Comparison of ENCODE assay signal across 9 mouse cellular contexts in the genomic region with DNA sequence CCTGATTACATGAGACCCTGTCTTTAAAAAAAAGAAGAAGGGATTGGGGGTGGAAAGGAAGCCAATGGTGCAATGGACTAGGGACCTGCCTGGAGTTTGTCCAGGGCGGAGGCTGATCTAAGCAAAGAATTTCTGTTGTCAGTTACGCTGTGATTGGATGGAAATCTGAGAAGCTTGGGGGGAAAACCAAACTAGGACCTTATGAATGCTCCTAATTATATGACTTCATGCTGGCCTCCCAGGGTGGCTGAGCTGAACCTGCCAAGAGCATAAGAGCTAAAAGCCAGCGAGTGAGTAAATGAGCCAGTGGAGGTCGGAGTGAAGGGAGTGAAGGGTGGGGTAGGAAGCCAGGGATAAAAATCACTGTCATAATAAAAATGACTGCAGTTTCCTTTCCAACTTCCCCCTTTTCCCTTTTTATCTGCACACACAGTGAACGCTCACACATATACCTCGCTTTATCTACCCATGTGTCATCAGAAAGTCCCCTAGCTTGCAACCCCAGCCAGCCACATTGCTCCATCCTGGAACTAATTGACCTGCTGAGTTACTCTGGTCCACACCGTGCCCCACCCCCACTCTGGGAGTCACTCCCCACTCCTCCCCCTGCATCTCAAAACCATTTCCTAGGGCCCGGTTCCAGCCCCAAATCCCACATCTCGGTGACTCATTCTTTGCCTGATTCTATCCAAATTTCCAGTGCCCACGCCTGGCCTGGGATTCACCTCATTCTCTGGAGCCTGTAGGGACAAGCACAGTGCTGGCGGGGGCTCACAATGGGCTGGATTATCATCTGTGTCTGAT. TPM values are rescaled to one million over a fixed set of nuclear protein-coding genes. Genes with fewer than 3 reads are reported as not detected.
DNase-seq lines count a peak whose midpoint lies in the region; ATAC-seq lines count a peak whose summit lies in the region.
"Had no signal": no experiment of that assay in that cellular context is flagged by ENCODE, and none has a peak within 500 bp of the region (broad histone marks: within the 10 kb centered on the region; RNA-seq: fewer than 3 reads in every experiment).

No protein-coding gene starts in this region.

- H3K27me3 ChIP-seq in heart, embryonic 14.5 days (ENCODE audit: control insufficient read depth, insufficient read depth, low read length), result no peaks in the 10 kb centered on the region

- no peak for ATAC-seq in heart, embryonic 14.5 days (ENCODE audit: insufficient number of reproducible peaks, insufficient read depth, low FRiP score, low read depth)

- peaks cover 8 to 15% of the 10 kb centered on the region in 2 experiments for H3K4me1 ChIP-seq in heart, embryonic 14.5 days (ENCODE audit: control insufficient read depth in 2 of 2, insufficient read depth in 2 of 2, low read length in 2 of 2)

- H3K9ac ChIP-seq in heart, embryonic 14.5 days (ENCODE audit: low read length), result no peak overlapping the region

- no peak overlapping the region for H3K4me2 ChIP-seq in heart, embryonic 14.5 days (ENCODE audit: low read length)

- 0 out of 4 replicates have a peak overlapping the region, but pooled peaks have one; percentile 4 to 8 for H3K27ac ChIP-seq in heart, embryonic 14.5 days (replicated peaks in 1 of 2; ENCODE audit: control insufficient read depth in 1 of 2, insufficient read depth in 1 of 2, low read depth in 2 of 2, low read length in 2 of 2)

- 0 out of 2 replicates have a peak, but pooled peaks cover 2% of the 10 kb centered on the region for H3K9me3 ChIP-seq in heart, embryonic 14.5 days (ENCODE audit: control insufficient read depth, low read length)

- no peaks in the 10 kb centered on the region for H3K36me3 ChIP-seq in heart, embryonic 14.5 days (ENCODE audit: control insufficient read depth, insufficient read depth, low read length)

- WGBS in heart, embryonic 14.5 days, result 57% methylated on average over 11 of the region's 11 CpGs

- peak; percentile 31 for DNase-seq in cerebellum, adult 11 months
- no peak for DNase-seq in cerebellum, postnatal 4 days (ENCODE audit: low spot score in 2 of 2)
- peak; percentile 62 for DNase-seq in testis, postnatal 10 days (ENCODE audit: low spot score)
- DNase-seq in testis, postnatal 14 days (ENCODE audit: low spot score), result no peak
- DNase-seq in lung, postnatal 4 days, result peak; percentile 47 to 55
- no peak for DNase-seq in yolk sac, embryonic 10.5 days (ENCODE audit: low spot score)
- no peak for DNase-seq in kidney, adult 18-20 months

- no peak overlapping the region for H3K4me3 ChIP-seq in heart, embryonic 14.5 days (ENCODE audit: control insufficient read depth in 1 of 2, insufficient read depth in 1 of 2, low read depth in 1 of 2, low read length in 2 of 2)
- H3K4me3 ChIP-seq: erythroblast, embryonic 14.5 days had no signal

RNA-seq across cellular contexts. Expression of gene Dnaic2, which starts 2.2 kb away (rescaled TPM):
- polyA plus RNA-seq in heart, embryonic 14.5 days (2014; fragmentation: Nextera tagmentation; extraction: Ambion mirVana), result 0.35 TPM in 1 of 2 replicates, not detected in the other
- polyA plus RNA-seq: erythroblast, embryonic 14.5 days had no signal

RNA-seq across cellular contexts. Expression of gene Kif19a, which starts 40.2 kb away (rescaled TPM):
- 0.16 and 0.28 TPM in 2 replicates for polyA plus RNA-seq in heart, embryonic 14.5 days (2014; fragmentation: Nextera tagmentation; extraction: Ambion mirVana)
- polyA plus RNA-seq: erythroblast, embryonic 14.5 days had no signal

RNA-seq across cellular contexts. Expression of gene Ttyh2, which starts 49.8 kb away (rescaled TPM):
- polyA plus RNA-seq in heart, embryonic 14.5 days (2014; fragmentation: Nextera tagmentation; extraction: Ambion mirVana), result 7.9 and 8.6 TPM in 2 replicates

RNA-seq across cellular contexts. Expression of gene Rpl38, which starts 56.7 kb away (rescaled TPM):
- 703 and 745 TPM in 2 replicates for polyA plus RNA-seq in heart, embryonic 14.5 days (2014; fragmentation: Nextera tagmentation; extraction: Ambion mirVana)

Comparison
In these comparisons a context has a peak if more than half of its experiments do, and no peak if none do; other contexts are left out.
1. DNase-seq: peak in cerebellum, adult 11 months (single experiment), testis, postnatal 10 days (single experiment) and lung, postnatal 4 days (2 of 2); none in cerebellum, postnatal 4 days (0 of 2), testis, postnatal 14 days (single experiment), yolk sac, embryonic 10.5 days (single experiment) and kidney, adult 18-20 months (single experiment).